Mouse (Mus musculus): ENCODE data around the gene Spata25. TPM values are rescaled to one million over a fixed set of nuclear protein-coding genes. Genes with fewer than 3 reads are reported as not detected.
"Not testable (repeated sequence)": the region's sequence is repeated elsewhere in the genome, so short reads cannot be mapped to it uniquely, and the experiment has no call there.

Gene Spata25
- total RNA-seq, 2 experiments from 2014 or later: not detected

GRCm38 (mm10) chr2:164815821-164816220, 12.5 kb downstream of the Spata25 start:
- peak; percentile 66 for ATAC-seq (replicated peaks; ENCODE audit: low FRiP score, poor library complexity, severe bottlenecking)

- peak; percentile 59 for ATAC-seq (replicated peaks; ENCODE audit: low FRiP score, poor library complexity, severe bottlenecking)
Observed at GRCm38 (mm10) chr2:164815348-164815747, 13.0 kb downstream of the Spata25 start.

GRCm38 (mm10) chr2:164813557-164813956, 14.8 kb downstream of the Spata25 start:
- no peak for ATAC-seq (replicated peaks; ENCODE audit: low FRiP score, poor library complexity, severe bottlenecking)

GRCm38 (mm10) chr2:164806614-164807013, 21.7 kb downstream of the Spata25 start:
- no peak for ATAC-seq (replicated peaks; ENCODE audit: low FRiP score, poor library complexity, severe bottlenecking)

- peak; percentile 70 for ATAC-seq (replicated peaks; ENCODE audit: low FRiP score, poor library complexity, severe bottlenecking)
Observed at GRCm38 (mm10) chr2:164805332-164805718, 23.0 kb downstream of the Spata25 start.

- ATAC-seq (replicated peaks; ENCODE audit: low FRiP score, poor library complexity, severe bottlenecking): peak; percentile 92
Observed at GRCm38 (mm10) chr2:164804533-164805331, 23.6 kb downstream of the Spata25 start, which contains the start of the genes Acot8 and Zswim3. TSS of gene Acot8 (minus strand) at chr2:164804882. TSS of gene Zswim3 (plus strand) at chr2:164805098.

GRCm38 (mm10) chr2:164803921-164804313, 24.4 kb downstream of the Spata25 start:
- ATAC-seq (replicated peaks; ENCODE audit: low FRiP score, poor library complexity, severe bottlenecking): no peak

- ATAC-seq (replicated peaks; ENCODE audit: low FRiP score, poor library complexity, severe bottlenecking): no peak
Observed at GRCm38 (mm10) chr2:164803201-164803920, 25.0 kb downstream of the Spata25 start.

GRCm38 (mm10) chr2:164800252-164801004, 27.9 kb downstream of the Spata25 start:
- ATAC-seq (replicated peaks; ENCODE audit: low FRiP score, poor library complexity, severe bottlenecking): no peak

- not testable (repeated sequence) for ATAC-seq (replicated peaks; ENCODE audit: low FRiP score, poor library complexity, severe bottlenecking)
Observed at GRCm38 (mm10) chr2:164798554-164798953, 29.8 kb downstream of the Spata25 start.

- no peak for ATAC-seq (replicated peaks; ENCODE audit: low FRiP score, poor library complexity, severe bottlenecking)
Observed at GRCm38 (mm10) chr2:164795868-164796267, 32.5 kb downstream of the Spata25 start.

- ATAC-seq (replicated peaks; ENCODE audit: low FRiP score, poor library complexity, severe bottlenecking): peak; percentile 72
Observed at GRCm38 (mm10) chr2:164794293-164794692, 34.0 kb downstream of the Spata25 start.

- peak; percentile 47; the same call in 1 of the 2 replicates for ATAC-seq (replicated peaks; ENCODE audit: low FRiP score, poor library complexity, severe bottlenecking)
Observed at GRCm38 (mm10) chr2:164793772-164794171, 34.6 kb downstream of the Spata25 start.

- peak; percentile 59 for ATAC-seq (replicated peaks; ENCODE audit: low FRiP score, poor library complexity, severe bottlenecking)
Observed at GRCm38 (mm10) chr2:164793236-164793635, 35.1 kb downstream of the Spata25 start.

GRCm38 (mm10) chr2:164792400-164793190, 35.7 kb downstream of the Spata25 start:
- ATAC-seq (replicated peaks; ENCODE audit: low FRiP score, poor library complexity, severe bottlenecking): 0 out of 2 replicates have a peak, but pooled peaks have one; percentile 6

GRCm38 (mm10) chr2:164791841-164792261, 36.5 kb downstream of the Spata25 start:
- ATAC-seq (replicated peaks; ENCODE audit: low FRiP score, poor library complexity, severe bottlenecking): no peak

- ATAC-seq (replicated peaks; ENCODE audit: low FRiP score, poor library complexity, severe bottlenecking): no peak
Observed at GRCm38 (mm10) chr2:164790451-164790850, 37.9 kb downstream of the Spata25 start.

- ATAC-seq (replicated peaks; ENCODE audit: low FRiP score, poor library complexity, severe bottlenecking): no peak
Observed at GRCm38 (mm10) chr2:164788411-164788810, 39.9 kb downstream of the Spata25 start.

- no peak for ATAC-seq (replicated peaks; ENCODE audit: low FRiP score, poor library complexity, severe bottlenecking)
Observed at GRCm38 (mm10) chr2:164787779-164788178, 40.6 kb downstream of the Spata25 start.
